Mouse (Mus musculus) heart, postnatal 0 days (tissue): Measurements from ENCODE around the gene Mfap1a.

Experiments used
- CTCF ChIP-seq: IDR thresholded peaks from 2 replicates; pipeline ENCODE4 v1.5.1; 2016; ENCODE audit warnings: antibody characterized with exemption, control low read depth, low read depth
- EP300 ChIP-seq: IDR thresholded peaks from 2 replicates; pipeline ENCODE4 v1.6.1; 2016; ENCODE audit warnings: antibody characterized with exemption, low read depth

GRCm38 (mm10) chr2:121442259-121443067 is 64.0 kb downstream of the Mfap1a start:
- TF ChIP-seq CTCF (no peak), EP300 (no peak)
